In the genomic region with DNA sequence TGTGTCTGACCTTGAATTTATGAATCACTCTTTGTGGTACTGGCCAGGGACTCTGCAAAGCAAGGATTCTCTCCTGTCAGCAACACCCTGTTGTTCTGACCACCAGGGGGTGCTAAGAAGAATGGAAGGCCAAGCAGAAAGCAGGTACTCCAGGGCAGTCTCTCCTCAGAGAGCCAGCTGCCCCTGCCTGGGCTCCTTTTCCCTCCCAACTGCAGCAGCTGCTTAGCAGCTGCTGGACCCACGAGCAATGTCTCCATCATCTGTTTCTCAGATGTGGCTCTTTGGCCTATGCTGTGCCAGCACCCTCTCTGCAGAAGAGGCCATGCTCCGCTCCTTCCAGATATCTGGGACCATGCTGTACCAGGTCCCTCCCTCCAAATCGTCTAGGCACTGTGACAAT, we compare ENCODE assay signal across 8 mouse cellular contexts.
DNase-seq lines count a peak whose midpoint lies in the region; ATAC-seq lines count a peak whose summit lies in the region.

No protein-coding gene starts in this region.

- no peak for ATAC-seq in megakaryocyte-erythroid progenitor cell, adult 5-6 weeks (replicated peaks; ENCODE audit: low FRiP score, low TSS enrichment, poor library complexity, severe bottlenecking)

- intact Hi-C loops in gastrocnemius, postnatal 36 days (cut with DNase I): no loop called here

- DNase-seq in gastrocnemius, postnatal 10 days: peak; percentile 32
- no peak for DNase-seq in gastrocnemius, postnatal 36 days
- peak; percentile 43 for DNase-seq in urinary bladder, postnatal 25 days (ENCODE audit: low spot score)
- no peak for DNase-seq in urinary bladder, postnatal 4 days (ENCODE audit: low spot score in 2 of 2)
- DNase-seq in embryo, embryonic 11.5 days (ENCODE audit: low read depth, low spot score): peak; percentile 32
- DNase-seq in layer of hippocampus, adult 9-10 months (ENCODE audit: low spot score): peak; percentile 20
- peak; percentile 22 for DNase-seq in naive thymus-derived CD4-positive, alpha-beta T cell, adult 2 months (ENCODE audit: low read depth)

Comparison
In these comparisons a context has a peak if more than half of its experiments do, and no peak if none do; other contexts are left out.
1. DNase-seq: peak in gastrocnemius, postnatal 10 days (single experiment), urinary bladder, postnatal 25 days (single experiment), embryo, embryonic 11.5 days (single experiment), layer of hippocampus, adult 9-10 months (single experiment) and naive thymus-derived CD4-positive, alpha-beta T cell, adult 2 months (single experiment); none in gastrocnemius, postnatal 36 days (0 of 2) and urinary bladder, postnatal 4 days (0 of 2).